Mouse (Mus musculus) forebrain, postnatal 0 days (tissue): ENCODE data around the gene H1f0. TPM values are rescaled to one million over a fixed set of nuclear protein-coding genes. Genes with fewer than 3 reads are reported as not detected.

Experiments
- ATAC-seq: fragments of 200-750 bp; cut with Nextera tagmentation; 2 replicates; pipeline ENCODE4 v1.8.0; 2017; ENCODE audit warnings: mild to moderate bottlenecking, moderate library complexity
- DNase-seq: peaks from one replicate; pipeline ENCODE4 v3.0.0-alpha.2; 2015
- H3K27ac ChIP-seq: fragments of 300-500 bp; sonication (generic); 2 replicates; pipeline ENCODE4 v1.5.1; 2014; ENCODE audit warnings: low read depth, mild to moderate bottlenecking, antibody characterized with exemption, low read length, moderate library complexity, mixed read lengths
- H3K27me3 ChIP-seq: fragments of 300-500 bp; sonication (generic); 2 replicates; pipeline ENCODE4 v1.6.1; 2014; ENCODE audit warnings: mild to moderate bottlenecking, low read length, mixed read lengths; ENCODE audit not compliant: insufficient read depth
- H3K36me3 ChIP-seq: fragments of 300-500 bp; sonication (generic); 2 replicates; pipeline ENCODE4 v1.6.1; 2014; ENCODE audit warnings: mild to moderate bottlenecking, moderate library complexity; ENCODE audit not compliant: insufficient read depth
- H3K4me1 ChIP-seq: fragments of 300-500 bp; sonication (generic); 2 replicates; pipeline ENCODE4 v1.6.1; 2014; ENCODE audit warnings: antibody characterized with exemption; ENCODE audit not compliant: insufficient read depth
- H3K4me2 ChIP-seq: fragments of 300-500 bp; sonication (generic); 2 replicates; pipeline ENCODE4 v1.6.1; 2014; ENCODE audit warnings: low read depth, mild to moderate bottlenecking, moderate library complexity
- H3K4me3 ChIP-seq: fragments of 300-500 bp; sonication (generic); 2 replicates; pipeline ENCODE4 v1.5.1; 2014; ENCODE audit warnings: low read depth, low read length, mixed read lengths
- H3K9ac ChIP-seq: fragments of 300-500 bp; sonication (generic); 2 replicates; pipeline ENCODE4 v1.6.1; 2014; ENCODE audit warnings: mild to moderate bottlenecking
- H3K9me3 ChIP-seq: fragments of 300-500 bp; sonication (generic); 2 replicates; pipeline ENCODE4 v1.6.1; 2016; ENCODE audit warnings: low read length
- CTCF ChIP-seq: sonication (generic); IDR thresholded peaks from 2 replicates; pipeline ENCODE4 v1.5.1; 2016; ENCODE audit warnings: antibody characterized with exemption, control low read depth, low read depth
- WGBS: fragments of 180-500 bp; shearing (Covaris S2); extraction: QIAGEN DNeasy Blood & Tissue Kit; methylation state at CpG from one replicate; pipeline ENCODE4 v1.1.7; 2014; 5-methylcytosine and 5-hydroxymethylcytosine counted together
- polyA plus RNA-seq: library from polyadenylated mRNA; unstranded; fragments of >200 nt; fragmentation: Nextera tagmentation; extraction: Ambion mirVana; gene quantifications from 2 replicates; pipeline ENCODE4 v1.2.1, GENCODE M21; 2015
- total RNA-seq: library from RNA; depleted of rRNA; stranded (reverse); fragments of >200 nt; gene quantifications from 2 replicates; pipeline ENCODE4 v1.2.3, GENCODE M21; 2014

The H1f0 gene
- total and polyA plus RNA-seq, 2 experiments from 2014 or later, result 209 to 224 TPM

DNA sequence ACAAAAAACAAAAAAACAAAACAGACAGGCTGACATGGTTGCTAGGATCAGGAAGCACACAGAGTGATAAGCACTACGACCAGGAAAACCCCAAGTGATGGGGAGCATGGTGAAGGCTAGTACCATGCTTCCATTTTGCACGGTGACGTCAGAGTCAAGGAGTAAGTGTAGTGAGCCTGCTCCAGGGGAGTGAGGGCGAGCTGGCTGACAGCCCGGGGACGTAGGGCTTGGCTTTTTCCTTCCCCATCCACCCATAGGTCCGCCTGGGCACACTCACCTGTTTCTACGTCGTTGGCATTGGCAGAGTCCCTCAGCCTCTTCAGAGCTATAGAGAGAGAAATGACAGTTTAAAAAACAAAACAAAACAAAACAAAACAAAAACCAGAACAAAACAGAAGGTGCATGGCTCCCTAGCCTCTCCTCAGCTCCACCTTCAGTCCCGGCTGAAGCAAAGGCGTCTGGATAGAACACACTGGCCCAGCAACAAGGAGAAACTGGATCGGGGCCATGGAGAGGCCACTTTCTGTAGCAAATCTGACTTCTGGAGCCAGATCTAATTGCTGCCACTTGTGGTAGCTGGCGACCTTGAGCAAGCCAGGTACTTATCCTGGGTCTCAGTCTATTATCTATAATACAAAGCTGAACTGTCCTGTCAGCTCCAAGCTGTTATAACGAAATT, 32.8 kb downstream of the H1f0 start:
- Histone ChIP-seq H3K27me3 (no peaks in the 10 kb centered on the region), H3K9me3 (no peaks in the 10 kb centered on the region), H3K27ac (no peak overlapping the region), H3K4me3 (no peak overlapping the region), H3K4me1 (no peaks in the 10 kb centered on the region; the same call in 1 of the 2 replicates), H3K9ac (no peak overlapping the region), H3K4me2 (no peak overlapping the region), H3K36me3 (peaks cover 47% of the 10 kb centered on the region)
- 73% methylated on average over 14 of the region's 14 CpGs for WGBS
- no peak for DNase-seq
- no peak for TF ChIP-seq CTCF
- ATAC-seq, result no peak

GRCm38 (mm10) chr15:79062376-79063159, 34.3 kb downstream of the H1f0 start, which contains the start of gene Ankrd54:
TSS of gene Ankrd54 (minus strand) at chr15:79062893.
- H3K4me3 ChIP-seq, result peak within 1 kb of the TSS; percentile 81
- peak; percentile 100 for ATAC-seq
- WGBS, result 2% methylated on average over 78 of the region's 80 CpGs

GRCm38 (mm10) chr15:79063160-79063740, 35.0 kb downstream of the H1f0 start:
- H3K9ac ChIP-seq, result no peak overlapping the region
- no peak for ATAC-seq

More at GRCm38 (mm10) chr15:79062376-79063159, 34.3 kb downstream of the H1f0 start, which contains the start of gene Ankrd54:
- H3K36me3 ChIP-seq, result peaks cover 33% of the 10 kb centered on the region
- H3K9ac ChIP-seq, result peak within 1 kb of the TSS; percentile 78
- H3K4me2 ChIP-seq, result peak within 1 kb of the TSS; percentile 65
- no peaks in the 10 kb centered on the region for H3K9me3 ChIP-seq
- H3K27me3 ChIP-seq, result no peaks in the 10 kb centered on the region
- H3K4me1 ChIP-seq, result no peaks in the 10 kb centered on the region; the same call in 1 of the 2 replicates
- H3K27ac ChIP-seq, result peak within 1 kb of the TSS; percentile 74
- DNase-seq, result peak; percentile 99
- no peak for TF ChIP-seq CTCF

DNA sequence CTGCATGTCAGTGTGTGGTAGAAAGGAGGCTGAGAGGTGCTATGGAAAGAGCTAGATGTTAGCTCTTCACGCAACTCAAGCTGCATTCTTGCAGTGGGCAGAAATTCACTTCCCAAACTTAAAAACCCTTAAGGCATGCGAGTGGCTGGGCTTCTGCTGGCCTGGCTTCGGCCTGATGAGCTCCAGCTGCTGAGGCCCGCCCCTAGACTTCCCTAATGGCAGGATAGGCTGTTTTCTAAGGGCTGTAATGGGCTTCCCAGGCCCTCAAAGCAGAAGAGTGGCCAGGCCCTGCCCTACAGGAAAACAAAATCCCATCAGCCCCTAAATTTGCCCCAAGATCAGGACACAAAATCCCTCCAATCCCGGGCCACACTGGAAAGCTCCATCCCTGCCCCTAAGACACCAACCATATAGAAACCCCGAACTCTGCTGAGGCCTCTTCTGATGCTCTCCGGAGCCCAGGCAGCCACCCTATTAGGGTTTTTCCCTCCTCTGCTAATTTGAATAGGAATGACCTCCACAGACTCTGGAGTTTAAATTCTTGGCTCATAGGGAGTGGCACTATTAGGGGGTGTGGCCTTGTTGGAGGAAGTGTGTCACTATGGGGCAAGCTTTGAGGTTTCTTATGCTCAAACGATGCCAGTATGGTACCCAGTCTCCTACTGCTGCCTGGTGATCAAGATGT, 37.0 kb downstream of the H1f0 start:
- Histone ChIP-seq H3K9me3 (no peaks in the 10 kb centered on the region), H3K4me2 (no peak overlapping the region), H3K27me3 (no peaks in the 10 kb centered on the region), H3K9ac (no peak overlapping the region), H3K4me3 (no peak overlapping the region), H3K4me1 (no peaks in the 10 kb centered on the region; the same call in 1 of the 2 replicates), H3K36me3 (peaks cover 7% of the 10 kb centered on the region; the same call in 1 of the 2 replicates), H3K27ac (no peak overlapping the region)
- ATAC-seq, result no peak
- 72% methylated on average over 8 of the region's 8 CpGs for WGBS
- DNase-seq, result no peak
- no peak for TF ChIP-seq CTCF

More at GRCm38 (mm10) chr15:79063160-79063740, 35.0 kb downstream of the H1f0 start:
- H3K36me3 ChIP-seq, result peaks cover 27% of the 10 kb centered on the region
- no peak for TF ChIP-seq CTCF
- H3K27ac ChIP-seq, result no peak overlapping the region
- H3K9me3 ChIP-seq, result no peaks in the 10 kb centered on the region
- H3K27me3 ChIP-seq, result no peaks in the 10 kb centered on the region
- DNase-seq, result no peak
- WGBS, result 8% methylated on average over 14 of the region's 14 CpGs
- peak overlapping the region; percentile 21 for H3K4me3 ChIP-seq
- no peaks in the 10 kb centered on the region; the same call in 1 of the 2 replicates for H3K4me1 ChIP-seq
- peak overlapping the region; percentile 48 for H3K4me2 ChIP-seq

DNA sequence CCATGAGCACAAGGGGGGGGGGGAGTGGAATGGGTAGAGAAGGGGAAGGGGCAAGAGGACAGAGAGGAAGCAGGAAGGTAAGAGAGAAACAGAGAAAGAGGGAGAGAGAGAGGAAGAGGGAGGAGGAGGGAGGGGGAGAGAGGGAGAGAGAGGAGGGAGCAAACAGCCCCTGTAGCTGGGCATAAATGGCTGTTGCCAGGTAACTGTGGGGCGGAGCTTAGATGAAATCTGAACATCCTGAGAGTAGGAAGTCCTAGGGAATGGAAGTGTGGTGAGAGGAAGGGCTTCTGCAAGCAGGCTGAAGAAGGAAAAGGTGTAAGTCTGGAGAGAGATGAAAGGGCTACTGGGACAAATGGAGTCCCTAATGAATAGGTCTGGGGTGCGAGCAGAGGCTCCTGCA, 38.0 kb downstream of the H1f0 start:
- H3K9me3 ChIP-seq, result no peaks in the 10 kb centered on the region
- no peak overlapping the region for H3K4me3 ChIP-seq
- no peak overlapping the region for H3K27ac ChIP-seq
- H3K9ac ChIP-seq, result no peak overlapping the region
- no peaks in the 10 kb centered on the region for H3K36me3 ChIP-seq
- H3K27me3 ChIP-seq, result no peaks in the 10 kb centered on the region
- DNase-seq (no peak), ATAC-seq (no peak)
- no peak for TF ChIP-seq CTCF
- H3K4me2 ChIP-seq, result no peak overlapping the region
- WGBS, result 35% methylated on average over 2 of the region's 2 CpGs
- no peaks in the 10 kb centered on the region; the same call in 1 of the 2 replicates for H3K4me1 ChIP-seq

DNA sequence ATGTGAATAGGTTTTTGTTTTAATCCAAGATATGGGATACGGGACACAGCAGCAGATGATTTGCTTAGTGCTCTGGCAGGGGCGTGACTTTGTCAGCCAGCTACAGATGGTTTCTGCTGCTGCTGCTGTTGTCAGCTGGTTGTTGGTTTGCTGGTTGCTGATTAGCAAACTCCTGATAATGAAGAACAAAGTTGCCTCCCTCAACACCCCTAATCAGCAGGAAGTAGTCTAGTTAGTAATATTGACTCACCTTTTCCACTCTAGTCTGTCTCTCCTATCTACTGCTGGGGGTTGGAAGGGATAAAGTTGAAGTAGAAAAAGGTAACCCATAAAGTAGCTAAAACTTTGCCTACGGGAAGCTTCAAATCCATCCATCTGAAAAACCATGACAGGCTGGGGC, 39.4 kb downstream of the H1f0 start:
- no peak for TF ChIP-seq CTCF
- WGBS, result 84% methylated on average over 3 of the region's 3 CpGs
- Histone ChIP-seq H3K4me2 (no peak overlapping the region), H3K9me3 (no peaks in the 10 kb centered on the region), H3K9ac (no peak overlapping the region), H3K27ac (no peak overlapping the region), H3K36me3 (no peaks in the 10 kb centered on the region), H3K27me3 (no peaks in the 10 kb centered on the region), H3K4me1 (no peaks in the 10 kb centered on the region; the same call in 1 of the 2 replicates), H3K4me3 (no peak overlapping the region)
- ATAC-seq (no peak), DNase-seq (no peak)
